Mouse (Mus musculus) limb, embryonic 15.5 days (tissue): ENCODE data around the gene H2afz. TPM values are rescaled to one million over a fixed set of nuclear protein-coding genes. Genes with fewer than 3 reads are reported as not detected.

Experiments
- ATAC-seq: fragments of 200-750 bp; cut with Nextera tagmentation; 2 replicates; pipeline ENCODE4 v1.8.0; 2017; ENCODE audit warnings: low read depth, moderate TSS enrichment; ENCODE audit not compliant: insufficient number of reproducible peaks, low FRiP score, low TSS enrichment
- H3K27ac ChIP-seq: fragments of 300-500 bp; sonication (generic); 2 replicates; pipeline ENCODE4 v1.5.1; 2015; ENCODE audit warnings: moderate library complexity, mild to moderate bottlenecking, inconsistent platforms
- H3K27me3 ChIP-seq: fragments of 300-500 bp; sonication (generic); 2 replicates; pipeline ENCODE4 v1.6.1; 2015; ENCODE audit warnings: inconsistent platforms
- H3K36me3 ChIP-seq: fragments of 300-500 bp; sonication (generic); 2 replicates; pipeline ENCODE4 v1.6.1; 2015; ENCODE audit warnings: inconsistent platforms
- H3K4me1 ChIP-seq: fragments of 300-500 bp; sonication (generic); 2 replicates; pipeline ENCODE4 v1.6.1; 2015; ENCODE audit warnings: inconsistent platforms
- H3K4me2 ChIP-seq: fragments of 300-500 bp; sonication (generic); 2 replicates; pipeline ENCODE4 v1.6.1; 2015; ENCODE audit warnings: mild to moderate bottlenecking, inconsistent platforms
- H3K4me3 ChIP-seq: fragments of 300-500 bp; sonication (generic); 2 replicates; pipeline ENCODE4 v1.5.1; 2015; ENCODE audit warnings: mild to moderate bottlenecking, inconsistent platforms
- H3K9ac ChIP-seq: fragments of 300-500 bp; sonication (generic); 2 replicates; pipeline ENCODE4 v1.6.1; 2015; ENCODE audit warnings: inconsistent platforms
- H3K9me3 ChIP-seq: fragments of 300-500 bp; sonication (generic); 2 replicates; pipeline ENCODE4 v1.6.1; 2016; ENCODE audit warnings: inconsistent platforms
- WGBS: fragments of 180-500 bp; shearing (Covaris S2); methylation state at CpG from one replicate; pipeline ENCODE4 v1.1.7; 2015; 5-methylcytosine and 5-hydroxymethylcytosine counted together
- polyA plus RNA-seq: library from polyadenylated mRNA; unstranded; fragments of >200 nt; fragmentation: Nextera tagmentation; extraction: Ambion mirVana; gene quantifications from 2 replicates; pipeline ENCODE4 v1.2.1, GENCODE M21; 2015

Gene H2afz
- polyA plus RNA-seq, 1 experiment from 2014 or later: 1,223 TPM

DNA sequence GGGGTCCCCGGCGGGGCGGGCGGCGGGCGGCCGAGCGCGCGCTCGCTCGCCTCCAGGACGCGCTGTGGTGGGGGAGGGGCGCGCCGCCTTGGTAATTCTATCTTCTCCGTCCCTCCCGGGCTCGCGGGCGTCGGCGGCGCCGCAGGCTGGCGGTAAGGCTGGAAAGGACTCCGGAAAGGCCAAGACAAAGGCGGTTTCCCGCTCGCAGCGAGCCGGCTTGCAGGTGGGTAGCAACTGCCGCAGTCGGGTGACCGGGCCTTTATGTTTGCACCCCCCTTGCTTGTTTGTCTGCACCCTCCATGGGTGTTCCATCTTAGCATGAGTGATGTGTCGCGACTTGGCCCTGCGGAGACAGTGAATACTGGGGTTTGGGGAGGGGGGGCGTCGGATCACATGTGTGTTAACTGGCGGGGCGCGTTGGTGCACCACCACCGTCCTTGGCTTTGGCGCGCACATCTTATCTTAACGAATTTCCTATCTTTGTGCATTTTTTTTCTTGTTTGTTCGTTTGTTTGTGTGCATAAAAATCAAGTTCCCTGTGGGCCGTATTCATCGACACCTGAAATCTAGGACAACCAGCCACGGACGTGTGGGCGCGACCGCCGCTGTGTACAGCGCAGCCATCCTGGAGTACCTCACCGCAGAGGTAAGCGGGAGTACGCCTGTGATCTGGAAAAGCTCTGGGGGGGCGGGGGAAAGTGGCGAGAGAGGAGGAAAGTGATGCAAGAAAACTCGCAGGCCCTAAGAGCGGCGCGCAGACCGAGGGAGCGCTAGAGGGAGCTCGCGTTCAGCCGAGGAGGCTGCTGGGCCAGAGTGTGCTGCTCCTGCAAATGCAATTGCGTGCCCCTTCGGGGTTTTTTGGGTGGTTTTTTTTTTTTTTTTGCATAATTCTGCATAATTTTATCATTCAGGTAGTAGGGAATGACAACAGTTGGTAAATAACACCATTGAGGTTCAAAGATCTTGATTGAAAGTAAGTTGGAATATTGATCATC, 998 bp downstream of the H2afz start:
- Histone ChIP-seq H3K36me3 (0 out of 2 replicates have a peak, but pooled peaks cover 3% of the 10 kb centered on the region), H3K9ac (peak overlapping the region; percentile 85), H3K4me2 (peak overlapping the region; percentile 60), H3K27me3 (no peaks in the 10 kb centered on the region), H3K9me3 (no peaks in the 10 kb centered on the region), H3K4me1 (peaks cover 24% of the 10 kb centered on the region), H3K27ac (peak overlapping the region; percentile 96), H3K4me3 (peak overlapping the region; percentile 80)
- ATAC-seq: peak; percentile 9; the same call in 1 of the 2 replicates
- under 1% methylated on average over 57 of the region's 74 CpGs for WGBS

- Histone ChIP-seq H3K9ac (peak overlapping the region; percentile 96), H3K27me3 (no peaks in the 10 kb centered on the region), H3K4me1 (peaks cover 13% of the 10 kb centered on the region), H3K4me2 (peak overlapping the region; percentile 76), H3K9me3 (no peaks in the 10 kb centered on the region), H3K36me3 (0 out of 2 replicates have a peak, but pooled peaks cover 3% of the 10 kb centered on the region), H3K27ac (peak overlapping the region; percentile 98), H3K4me3 (peak overlapping the region; percentile 89)
- ATAC-seq: no peak
- WGBS: 2% methylated on average over 2 of the region's 2 CpGs
Measured at GRCm38 (mm10) chr3:137867133-137867436, 2.8 kb downstream of the H2afz start.

DNA sequence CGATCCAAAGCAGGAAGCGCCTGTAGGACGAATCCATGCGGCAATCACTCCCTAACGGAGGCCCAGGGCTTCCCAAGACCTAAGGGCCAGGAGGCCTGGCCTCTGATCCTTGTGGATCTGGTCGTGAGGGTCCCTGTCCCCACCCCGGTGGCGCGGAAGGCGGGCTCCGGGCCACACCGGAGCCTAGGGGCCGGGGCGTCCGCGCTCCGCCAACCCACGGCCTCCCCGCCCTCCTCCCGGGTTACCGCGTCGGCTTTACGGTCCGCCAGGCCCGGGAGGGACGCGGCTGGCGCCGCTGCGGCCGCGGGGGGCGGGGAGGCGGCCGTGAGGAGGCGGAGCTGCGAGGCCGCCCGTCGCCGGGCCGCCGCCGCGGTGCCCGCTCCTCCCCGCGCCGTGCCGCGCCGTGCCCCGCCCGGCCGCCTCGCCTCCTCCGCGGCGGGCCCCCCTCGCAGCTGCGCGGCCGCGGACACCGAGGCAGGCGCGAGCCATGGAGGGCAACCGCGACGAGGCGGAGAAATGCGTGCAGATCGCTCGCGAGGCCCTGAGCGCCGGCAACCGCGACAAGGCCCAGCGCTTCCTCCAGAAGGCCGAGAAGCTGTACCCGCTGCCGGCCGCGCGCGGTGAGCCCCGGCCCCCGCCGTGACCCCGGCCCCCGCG, 3.3 kb downstream of the H2afz start, which contains the start of gene Dnajb14:
Gene Dnajb14 (plus strand): TSS at position 239 of the 657 bp plus-strand sequence.
- H3K27ac ChIP-seq: peak within 1 kb of the TSS; percentile 98
- H3K9ac ChIP-seq: peak within 1 kb of the TSS; percentile 96
- 0 out of 2 replicates have a peak, but pooled peaks have one; percentile 4 for ATAC-seq
- H3K9me3 ChIP-seq: no peaks in the 10 kb centered on the region
- H3K36me3 ChIP-seq: 0 out of 2 replicates have a peak, but pooled peaks cover 3% of the 10 kb centered on the region
- peaks cover 13% of the 10 kb centered on the region for H3K4me1 ChIP-seq
- no peaks in the 10 kb centered on the region for H3K27me3 ChIP-seq
- WGBS: under 1% methylated on average over 79 of the region's 94 CpGs
- peak within 1 kb of the TSS; percentile 76 for H3K4me2 ChIP-seq
- peak within 1 kb of the TSS; percentile 89 for H3K4me3 ChIP-seq

DNA sequence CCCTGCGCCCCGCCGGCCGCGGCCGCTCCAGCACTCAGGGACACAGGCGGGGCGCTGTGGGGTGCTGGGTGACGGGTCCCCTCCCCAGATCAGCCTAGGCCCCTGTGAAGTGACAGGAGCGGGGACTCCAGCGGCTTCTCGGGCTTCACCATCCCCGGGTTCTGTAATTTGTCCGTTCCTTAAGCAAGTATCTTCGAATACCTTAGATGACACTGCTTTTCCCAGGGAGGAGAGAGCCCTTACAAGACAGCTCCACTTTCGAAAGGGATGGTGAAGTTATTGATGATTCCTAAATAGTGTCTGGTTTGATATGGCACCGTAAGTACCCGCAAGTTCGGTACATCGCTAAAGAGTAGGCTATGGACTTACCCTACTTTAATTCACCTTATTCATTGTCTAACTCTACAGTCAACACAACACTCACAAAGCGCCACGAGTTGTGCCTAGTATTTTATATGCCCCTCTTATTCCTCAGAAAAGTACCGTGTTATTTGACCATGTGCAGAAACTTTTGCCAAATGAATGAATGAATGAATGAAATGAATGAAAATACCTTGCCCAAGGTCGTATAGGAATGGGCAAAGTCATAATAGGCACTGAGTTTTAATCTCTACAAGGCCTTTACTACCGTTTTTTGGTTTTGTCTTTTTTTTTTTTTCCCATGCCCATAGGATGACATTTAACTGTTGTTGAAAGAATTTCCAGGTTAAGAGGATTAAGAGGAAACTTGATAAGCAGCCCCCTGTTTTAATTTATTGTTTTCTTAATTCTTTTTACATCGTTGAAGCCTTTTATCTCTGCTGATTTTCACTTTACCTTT, 4.0 kb downstream of the H2afz start:
- Histone ChIP-seq H3K27me3 (no peaks in the 10 kb centered on the region), H3K36me3 (0 out of 2 replicates have a peak, but pooled peaks cover 3% of the 10 kb centered on the region), H3K9ac (peak overlapping the region; percentile 96), H3K27ac (peak overlapping the region; percentile 98), H3K4me2 (peak overlapping the region; percentile 76), H3K9me3 (no peaks in the 10 kb centered on the region), H3K4me3 (peak overlapping the region; percentile 89), H3K4me1 (peaks cover 13% of the 10 kb centered on the region)
- 3% methylated on average over 21 of the region's 26 CpGs for WGBS
- ATAC-seq: no peak

- no peak overlapping the region for H3K27ac ChIP-seq
- peaks cover 13% of the 10 kb centered on the region for H3K4me1 ChIP-seq
- no peak overlapping the region for H3K4me2 ChIP-seq
- H3K9me3 ChIP-seq: no peaks in the 10 kb centered on the region
- H3K9ac ChIP-seq: no peak overlapping the region
- no peaks in the 10 kb centered on the region for H3K27me3 ChIP-seq
- H3K36me3 ChIP-seq: 0 out of 2 replicates have a peak, but pooled peaks cover 3% of the 10 kb centered on the region
- no peak for ATAC-seq
- WGBS: 92% methylated on average over 9 of the region's 9 CpGs
- H3K4me3 ChIP-seq: no peak overlapping the region
Measured at GRCm38 (mm10) chr3:137869395-137869794, 5.1 kb downstream of the H2afz start.

DNA sequence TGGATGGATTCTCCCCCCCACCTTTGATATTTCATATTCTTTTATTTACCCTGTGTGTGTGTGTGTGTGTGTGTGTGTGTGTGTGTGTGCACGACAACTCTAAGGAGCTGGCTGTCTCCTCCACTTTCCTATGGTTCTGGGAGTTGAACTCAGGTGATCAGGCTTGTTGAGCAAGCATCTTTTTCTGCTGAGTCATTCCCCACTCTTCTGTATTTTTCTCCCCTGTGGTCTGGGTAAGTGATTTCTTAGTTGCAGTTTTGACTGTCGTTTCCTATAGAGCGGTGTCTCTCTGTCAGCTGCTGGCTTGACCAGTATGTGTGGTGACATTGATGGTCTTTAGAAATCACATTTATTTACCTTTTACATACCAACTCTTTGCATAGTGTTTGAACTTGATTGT, 15.0 kb downstream of the H2afz start:
- Histone ChIP-seq H3K36me3 (peaks cover 7% of the 10 kb centered on the region), H3K9me3 (no peaks in the 10 kb centered on the region), H3K4me1 (no peaks in the 10 kb centered on the region), H3K9ac (no peak overlapping the region), H3K27me3 (no peaks in the 10 kb centered on the region), H3K4me2 (no peak overlapping the region), H3K4me3 (no peak overlapping the region), H3K27ac (no peak overlapping the region)
- ATAC-seq: no peak
- 78% methylated on average over 3 of the region's 3 CpGs for WGBS

DNA sequence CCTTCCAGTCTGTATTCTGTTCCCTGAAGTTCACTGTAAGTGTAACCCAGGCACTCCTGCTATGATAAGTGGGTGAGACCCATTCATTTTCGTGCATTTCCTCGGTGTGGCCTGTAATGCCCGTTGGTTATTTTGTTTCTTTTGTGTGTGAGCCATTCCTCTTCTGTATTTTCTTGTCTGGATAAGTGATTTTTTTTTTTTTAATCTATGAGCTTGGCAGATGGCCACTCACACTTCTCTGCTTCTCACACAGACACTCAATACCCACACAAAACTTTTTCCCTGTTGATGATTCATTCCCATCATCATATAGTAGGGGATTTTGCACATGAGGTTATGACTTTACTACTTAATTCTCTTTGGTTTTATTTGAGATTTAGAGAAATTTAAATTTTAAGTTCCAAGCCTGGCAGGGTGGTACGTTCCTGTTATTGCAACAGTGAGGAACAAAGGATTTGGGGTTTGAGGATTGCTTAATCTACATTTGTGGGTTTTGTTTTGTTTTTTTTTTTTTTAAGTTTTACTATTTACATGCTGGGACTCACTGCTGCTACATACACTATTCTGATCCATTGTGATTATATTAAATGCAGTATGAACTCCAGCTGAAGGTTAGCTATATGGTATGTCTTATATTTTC, 15.9 kb downstream of the H2afz start:
- no peaks in the 10 kb centered on the region for H3K9me3 ChIP-seq
- H3K27me3 ChIP-seq: no peaks in the 10 kb centered on the region
- no peak for ATAC-seq
- WGBS: 83% methylated on average over 4 of the region's 4 CpGs
- H3K36me3 ChIP-seq: peaks cover 7% of the 10 kb centered on the region
- H3K9ac ChIP-seq: no peak overlapping the region
- H3K27ac ChIP-seq: no peak overlapping the region
- no peaks in the 10 kb centered on the region for H3K4me1 ChIP-seq
- no peak overlapping the region for H3K4me2 ChIP-seq
- no peak overlapping the region for H3K4me3 ChIP-seq

DNA sequence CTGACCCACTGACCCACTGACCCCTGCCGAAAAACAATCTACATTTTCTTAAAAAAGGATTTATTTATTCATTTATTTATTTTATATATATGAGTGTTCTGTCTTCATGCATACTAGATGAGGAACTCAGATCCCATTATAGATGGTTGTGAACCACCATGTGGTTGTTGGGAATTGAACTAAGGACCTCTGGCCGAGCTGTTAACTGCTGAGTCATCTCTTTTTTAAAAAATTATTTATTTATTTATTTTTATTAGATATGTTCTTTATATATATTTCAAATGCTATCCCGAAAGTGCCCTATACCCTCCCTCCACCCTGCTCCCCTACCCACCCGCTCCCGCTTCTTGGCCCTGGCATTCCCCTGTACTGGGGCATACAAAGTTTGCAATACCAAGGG, 16.8 kb downstream of the H2afz start:
- peaks cover 7% of the 10 kb centered on the region for H3K36me3 ChIP-seq

DNA sequence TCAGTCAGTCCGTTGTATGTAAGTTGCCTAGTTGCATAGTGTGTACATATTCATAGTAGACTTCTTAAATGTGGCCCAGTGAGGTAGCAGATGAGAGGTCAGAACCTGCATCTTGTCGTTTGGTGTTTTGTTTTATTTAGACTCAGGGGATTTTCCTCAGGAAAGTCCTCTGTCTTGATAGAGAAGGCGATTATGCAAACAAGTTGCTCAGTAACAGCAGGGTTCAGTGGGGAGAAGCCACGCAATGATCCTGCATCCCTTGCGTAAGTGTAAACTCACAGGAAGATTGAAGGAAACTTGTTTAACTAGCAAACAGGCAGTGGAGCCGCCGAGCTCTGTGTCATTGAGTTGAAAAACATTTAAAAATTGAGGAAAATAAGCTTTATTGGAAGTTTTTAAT, 23.7 kb downstream of the H2afz start:
- H3K9me3 ChIP-seq: no peaks in the 10 kb centered on the region
- WGBS: 76% methylated on average over 7 of the region's 7 CpGs
- ATAC-seq: no peak
- H3K27me3 ChIP-seq: no peaks in the 10 kb centered on the region
- no peak overlapping the region for H3K9ac ChIP-seq
- H3K27ac ChIP-seq: no peak overlapping the region
- H3K4me2 ChIP-seq: no peak overlapping the region
- H3K4me3 ChIP-seq: no peak overlapping the region
- H3K36me3 ChIP-seq: peaks cover 32% of the 10 kb centered on the region
- H3K4me1 ChIP-seq: no peaks in the 10 kb centered on the region

More for the DNA sequence above, 16.8 kb downstream of the H2afz start:
- no peak overlapping the region for H3K4me2 ChIP-seq
- no peak overlapping the region for H3K4me3 ChIP-seq
- no peak for ATAC-seq
- H3K9me3 ChIP-seq: no peaks in the 10 kb centered on the region
- no peaks in the 10 kb centered on the region for H3K27me3 ChIP-seq
- no peaks in the 10 kb centered on the region for H3K4me1 ChIP-seq
- WGBS: 89% methylated on average over 5 of the region's 5 CpGs
- no peak overlapping the region for H3K9ac ChIP-seq
- no peak overlapping the region for H3K27ac ChIP-seq

GRCm38 (mm10) chr3:137891089-137891488, 26.8 kb downstream of the H2afz start:
- Histone ChIP-seq H3K4me2 (no peak overlapping the region), H3K4me3 (no peak overlapping the region), H3K27me3 (no peaks in the 10 kb centered on the region), H3K27ac (no peak overlapping the region), H3K9ac (no peak overlapping the region), H3K36me3 (peaks cover 54% of the 10 kb centered on the region), H3K4me1 (no peaks in the 10 kb centered on the region), H3K9me3 (no peaks in the 10 kb centered on the region)
- WGBS: 64% methylated on average over 3 of the region's 3 CpGs
- no peak for ATAC-seq

DNA sequence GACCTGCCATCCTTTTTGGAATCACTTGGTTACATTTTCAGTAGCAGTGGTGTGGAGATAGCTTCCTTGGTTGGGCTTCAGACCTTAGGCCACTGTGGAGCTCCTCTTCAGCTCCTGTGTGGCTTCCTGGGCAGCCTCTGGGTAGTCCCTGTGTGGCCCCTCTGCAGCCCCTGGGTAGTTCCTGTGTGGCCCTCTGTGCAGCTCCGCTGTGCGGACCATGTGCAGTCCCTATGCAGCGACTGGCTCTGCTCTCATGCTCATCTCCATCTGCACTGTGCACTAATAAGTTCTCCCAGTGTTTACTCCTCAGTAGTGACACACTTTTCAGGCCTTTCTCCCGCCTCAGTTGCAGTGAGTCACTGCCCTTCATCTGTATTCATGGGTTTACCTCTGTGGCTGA, 27.8 kb downstream of the H2afz start:
- WGBS: 96% methylated on average over 4 of the region's 4 CpGs
- no peak overlapping the region for H3K4me2 ChIP-seq

More for the DNA sequence above, 27.8 kb downstream of the H2afz start:
- H3K9me3 ChIP-seq: no peaks in the 10 kb centered on the region
- H3K27ac ChIP-seq: no peak overlapping the region
- H3K4me1 ChIP-seq: no peaks in the 10 kb centered on the region
- H3K9ac ChIP-seq: no peak overlapping the region
- H3K27me3 ChIP-seq: no peaks in the 10 kb centered on the region
- no peak for ATAC-seq
- H3K4me3 ChIP-seq: no peak overlapping the region
- H3K36me3 ChIP-seq: peaks cover 57% of the 10 kb centered on the region
